8 mouse cellular contexts compared by ENCODE assay signal in the genomic region with DNA sequence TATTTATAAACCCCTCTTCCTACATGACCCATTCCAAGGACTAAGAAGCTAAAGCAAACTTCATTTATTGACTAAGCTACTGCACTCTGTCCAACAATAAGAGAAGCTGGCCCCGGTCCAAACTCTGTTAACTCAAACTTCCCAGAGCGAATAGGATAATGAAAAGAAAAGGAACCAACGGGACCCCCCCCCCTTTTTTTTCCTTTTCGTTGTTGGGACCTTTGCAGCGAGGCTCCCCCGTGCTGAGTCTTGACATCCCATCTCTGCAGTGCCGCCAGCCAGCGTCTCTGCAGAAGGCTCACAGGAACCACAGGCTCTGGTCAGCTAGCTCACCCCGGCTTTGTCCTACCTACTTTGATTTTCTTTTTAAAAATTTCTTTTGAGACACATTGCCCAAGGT. TPM values are rescaled to one million over a fixed set of nuclear protein-coding genes. Genes with fewer than 3 reads are reported as not detected.
DNase-seq lines count a peak whose midpoint lies in the region; ATAC-seq and TF ChIP-seq lines count a peak whose summit lies in the region.

No protein-coding gene starts in this region.

- no peak for TF ChIP-seq CTCF in thymus, adult 2 months (IDR thresholded peaks at IDR 0.05; ENCODE audit: borderline replicate concordance, control insufficient read depth, extremely low read depth, insufficient read depth, low read length, poor library complexity)

- no peak overlapping the region for H3K9ac ChIP-seq in neural tube, embryonic 12.5 days
- no peak overlapping the region for H3K9ac ChIP-seq in embryonic facial prominence, embryonic 13.5 days
- peak overlapping the region; percentile 38; the same call in 1 of the 2 replicates for H3K9ac ChIP-seq in heart, embryonic 14.5 days (ENCODE audit: low read length)
- peak overlapping the region; percentile 49; the same call in 1 of the 2 replicates for H3K9ac ChIP-seq in neural tube, embryonic 13.5 days

- peaks cover 41% of the 10 kb centered on the region for H3K4me1 ChIP-seq in neural tube, embryonic 12.5 days
- peaks cover 48% of the 10 kb centered on the region for H3K4me1 ChIP-seq in embryonic facial prominence, embryonic 13.5 days
- peaks cover 24 to 46% of the 10 kb centered on the region in 2 experiments for H3K4me1 ChIP-seq in heart, embryonic 14.5 days (ENCODE audit: control insufficient read depth in 2 of 2, insufficient read depth in 2 of 2, low read length in 2 of 2)
- H3K4me1 ChIP-seq in neural tube, embryonic 13.5 days (replicated peaks) = peaks cover 56% of the 10 kb centered on the region
- peaks cover 20% of the 10 kb centered on the region for H3K4me1 ChIP-seq in thymus, adult 2 months (replicated peaks; ENCODE audit: control insufficient read depth, insufficient read depth, low read length)

- H3K4me2 ChIP-seq in neural tube, embryonic 12.5 days (replicated peaks) = 0 out of 2 replicates have a peak overlapping the region, but pooled peaks have one; percentile 16
- H3K4me2 ChIP-seq in embryonic facial prominence, embryonic 13.5 days = peak overlapping the region; percentile 75
- H3K4me2 ChIP-seq in heart, embryonic 14.5 days (ENCODE audit: low read length) = peak overlapping the region; percentile 78
- H3K4me2 ChIP-seq in neural tube, embryonic 13.5 days = peak overlapping the region; percentile 82

- no peak for TF ChIP-seq POLR2A in thymus, adult 2 months (IDR thresholded peaks at IDR 0.05; ENCODE audit: control insufficient read depth, extremely low read depth, insufficient read depth, low read length, poor library complexity)

- H3K4me3 ChIP-seq in neural tube, embryonic 12.5 days = no peak overlapping the region
- H3K4me3 ChIP-seq in embryonic facial prominence, embryonic 13.5 days = peak overlapping the region; percentile 16; the same call in 1 of the 2 replicates
- no peak overlapping the region for H3K4me3 ChIP-seq in heart, embryonic 14.5 days (ENCODE audit: control insufficient read depth in 1 of 2, insufficient read depth in 1 of 2, low read depth in 1 of 2, low read length in 2 of 2)
- H3K4me3 ChIP-seq in neural tube, embryonic 13.5 days = no peak overlapping the region
- H3K4me3 ChIP-seq in thymus, adult 2 months (ENCODE audit: control insufficient read depth, insufficient read depth, low read length) = no peak overlapping the region

- no peak for ATAC-seq in neural tube, embryonic 12.5 days (ENCODE audit: low FRiP score, low read depth)
- no peak for ATAC-seq in embryonic facial prominence, embryonic 13.5 days (ENCODE audit: insufficient number of reproducible peaks, insufficient read depth, low FRiP score, low TSS enrichment, low read depth)
- ATAC-seq in heart, embryonic 14.5 days (ENCODE audit: insufficient number of reproducible peaks, insufficient read depth, low FRiP score, low read depth) = no peak
- ATAC-seq in neural tube, embryonic 13.5 days (ENCODE audit: low read depth) = no peak

- 39% methylated on average over 9 of the region's 9 CpGs for WGBS in neural tube, embryonic 12.5 days
- WGBS in embryonic facial prominence, embryonic 13.5 days = 20% methylated on average over 9 of the region's 9 CpGs
- WGBS in heart, embryonic 14.5 days = 36% methylated on average over 9 of the region's 9 CpGs
- WGBS in neural tube, embryonic 13.5 days = 23% methylated on average over 9 of the region's 9 CpGs
- 85% methylated on average over 9 of the region's 9 CpGs for WGBS in thymus, adult 2 months

- no peaks in the 10 kb centered on the region for H3K9me3 ChIP-seq in neural tube, embryonic 12.5 days
- H3K9me3 ChIP-seq in embryonic facial prominence, embryonic 13.5 days = no peaks in the 10 kb centered on the region
- H3K9me3 ChIP-seq in heart, embryonic 14.5 days (ENCODE audit: control insufficient read depth, low read length) = no peaks in the 10 kb centered on the region
- H3K9me3 ChIP-seq in neural tube, embryonic 13.5 days = no peaks in the 10 kb centered on the region

- H3K27me3 ChIP-seq in neural tube, embryonic 12.5 days (replicated peaks) = no peaks in the 10 kb centered on the region
- H3K27me3 ChIP-seq in embryonic facial prominence, embryonic 13.5 days = no peaks in the 10 kb centered on the region
- H3K27me3 ChIP-seq in heart, embryonic 14.5 days (ENCODE audit: control insufficient read depth, insufficient read depth, low read length) = no peaks in the 10 kb centered on the region
- H3K27me3 ChIP-seq in neural tube, embryonic 13.5 days = no peaks in the 10 kb centered on the region
- H3K27me3 ChIP-seq in thymus, adult 2 months (ENCODE audit: control insufficient read depth, insufficient read depth, low read length) = no peaks in the 10 kb centered on the region

- DNase-seq in neural tube, embryonic 10.5 days (ENCODE audit: extremely low spot score, low spot score) = no peak
- DNase-seq in kidney, postnatal 4 days = peak; percentile 74 to 76
- DNase-seq in spleen, postnatal 4 days (ENCODE audit: low spot score in 2 of 2) = no peak
- no peak for DNase-seq in thymus, adult 2 months

- no peak overlapping the region for H3K27ac ChIP-seq in neural tube, embryonic 12.5 days
- peak overlapping the region; percentile 86 for H3K27ac ChIP-seq in embryonic facial prominence, embryonic 13.5 days
- H3K27ac ChIP-seq in heart, embryonic 14.5 days (replicated peaks in 1 of 2; ENCODE audit: control insufficient read depth in 1 of 2, insufficient read depth in 1 of 2, low read depth in 2 of 2, low read length in 2 of 2) = peak overlapping the region in 1 of 2 experiments; percentile 95; a peak in 3 of 4 replicates
- peak overlapping the region; percentile 62; the same call in 1 of the 2 replicates for H3K27ac ChIP-seq in neural tube, embryonic 13.5 days (replicated peaks)
- H3K27ac ChIP-seq in thymus, adult 2 months (ENCODE audit: control insufficient read depth, insufficient read depth, low read length) = no peak overlapping the region

- H3K36me3 ChIP-seq in neural tube, embryonic 12.5 days = no peaks in the 10 kb centered on the region
- peaks cover 10% of the 10 kb centered on the region for H3K36me3 ChIP-seq in embryonic facial prominence, embryonic 13.5 days
- H3K36me3 ChIP-seq in heart, embryonic 14.5 days (ENCODE audit: control insufficient read depth, insufficient read depth, low read length) = peaks cover 10% of the 10 kb centered on the region; the same call in 1 of the 2 replicates
- no peaks in the 10 kb centered on the region for H3K36me3 ChIP-seq in neural tube, embryonic 13.5 days
- no peaks in the 10 kb centered on the region for H3K36me3 ChIP-seq in thymus, adult 2 months (ENCODE audit: control insufficient read depth, insufficient read depth, low read length)

RNA-seq across cellular contexts. Expression of gene Sik3, which starts 3.2 kb away (rescaled TPM):
- 13.2 and 13.8 TPM in 2 replicates for polyA plus RNA-seq in neural tube, embryonic 12.5 days (2016; fragmentation: Nextera tagmentation; extraction: Ambion mirVana)
- 7.4 and 9.3 TPM in 2 replicates for polyA plus RNA-seq in embryonic facial prominence, embryonic 13.5 days (2015; fragmentation: Nextera tagmentation; extraction: Ambion mirVana)
- 13.1 and 14.1 TPM in 2 replicates for polyA plus RNA-seq in heart, embryonic 14.5 days (2014; fragmentation: Nextera tagmentation; extraction: Ambion mirVana)
- 9.3 and 9.4 TPM in 2 replicates for polyA plus RNA-seq in neural tube, embryonic 13.5 days (2015; fragmentation: Nextera tagmentation; extraction: Ambion mirVana)
- 28.5 and 29.4 TPM in 2 replicates for polyA plus RNA-seq in thymus, adult 2 months (2012; rRNA removed)

RNA-seq across cellular contexts. Expression of gene Pafah1b2, which starts 3.3 kb away (rescaled TPM):
- 326 and 329 TPM in 2 replicates for polyA plus RNA-seq in neural tube, embryonic 12.5 days (2016; fragmentation: Nextera tagmentation; extraction: Ambion mirVana)
- 180 and 206 TPM in 2 replicates for polyA plus RNA-seq in embryonic facial prominence, embryonic 13.5 days (2015; fragmentation: Nextera tagmentation; extraction: Ambion mirVana)
- 141 and 148 TPM in 2 replicates for polyA plus RNA-seq in heart, embryonic 14.5 days (2014; fragmentation: Nextera tagmentation; extraction: Ambion mirVana)
- 282 and 301 TPM in 2 replicates for polyA plus RNA-seq in neural tube, embryonic 13.5 days (2015; fragmentation: Nextera tagmentation; extraction: Ambion mirVana)
- polyA plus RNA-seq in thymus, adult 2 months (2012; rRNA removed) = 24.4 and 27.3 TPM in 2 replicates

Comparison
In these comparisons a context has a peak if more than half of its experiments do, and no peak if none do; other contexts are left out.
1. H3K27ac ChIP-seq: peak in embryonic facial prominence, embryonic 13.5 days (single experiment) and neural tube, embryonic 13.5 days (single experiment); none in neural tube, embryonic 12.5 days (single experiment) and thymus, adult 2 months (single experiment).
2. H3K9ac ChIP-seq: peak in heart, embryonic 14.5 days (single experiment) and neural tube, embryonic 13.5 days (single experiment); none in neural tube, embryonic 12.5 days (single experiment) and embryonic facial prominence, embryonic 13.5 days (single experiment).
3. H3K4me2 ChIP-seq: peak in every context shown above with its lines; median percentile 82 in neural tube, embryonic 13.5 days; 78 in heart, embryonic 14.5 days; 75 in embryonic facial prominence, embryonic 13.5 days; 16 in neural tube, embryonic 12.5 days.
4. DNase-seq: peak in kidney, postnatal 4 days (2 of 2); none in neural tube, embryonic 10.5 days (single experiment), spleen, postnatal 4 days (0 of 2) and thymus, adult 2 months (single experiment).